Mouse (Mus musculus) midbrain, embryonic 16.5 days (tissue): Measurements from ENCODE around the gene Arhgef3. TPM values are rescaled to one million over a fixed set of nuclear protein-coding genes. Genes with fewer than 3 reads are reported as not detected.

Experiments used
- ATAC-seq: fragments of 200-750 bp; cut with Nextera tagmentation; 2 replicates; pipeline ENCODE4 v1.8.0; 2017; ENCODE audit warnings: moderate TSS enrichment
- H3K27ac ChIP-seq: fragments of 300-500 bp; sonication (generic); 2 replicates; pipeline ENCODE4 v1.5.1; 2014; ENCODE audit warnings: mild to moderate bottlenecking, low read length, mixed read lengths
- H3K27me3 ChIP-seq: fragments of 300-500 bp; sonication (generic); 2 replicates; pipeline ENCODE4 v1.6.1; 2014; ENCODE audit warnings: low read depth, low read length, mixed read lengths; ENCODE audit not compliant: control insufficient read depth, insufficient read depth
- H3K36me3 ChIP-seq: fragments of 300-500 bp; sonication (generic); 2 replicates; pipeline ENCODE4 v1.6.1; 2014; ENCODE audit warnings: mild to moderate bottlenecking, low read length, moderate library complexity, mixed read lengths; ENCODE audit not compliant: control insufficient read depth, insufficient read depth
- H3K4me1 ChIP-seq: fragments of 300-500 bp; sonication (generic); 2 replicates; pipeline ENCODE4 v1.6.1; 2014; ENCODE audit warnings: mild to moderate bottlenecking, low read length, mixed read lengths; ENCODE audit not compliant: control insufficient read depth, insufficient read depth
- H3K4me2 ChIP-seq: fragments of 300-500 bp; sonication (generic); 2 replicates; pipeline ENCODE4 v1.6.1; 2014; ENCODE audit warnings: mild to moderate bottlenecking, low read length, mixed read lengths
- H3K4me3 ChIP-seq: fragments of 300-500 bp; sonication (generic); 2 replicates; pipeline ENCODE4 v1.5.1; 2014; ENCODE audit warnings: low read depth, mild to moderate bottlenecking, low read length, moderate library complexity, mixed read lengths
- H3K9ac ChIP-seq: fragments of 300-500 bp; sonication (generic); 2 replicates; pipeline ENCODE4 v1.6.1; 2014; ENCODE audit warnings: low read depth, low read length, mixed read lengths
- H3K9me3 ChIP-seq: fragments of 300-500 bp; sonication (generic); replicated peaks from 2 replicates; pipeline ENCODE4 v1.6.1; 2014; ENCODE audit warnings: mild to moderate bottlenecking, low read length, mixed read lengths; ENCODE audit not compliant: control insufficient read depth, poor library complexity, severe bottlenecking
- WGBS: fragments of 180-500 bp; shearing (Covaris S2); extraction: QIAGEN DNeasy Blood & Tissue Kit; methylation state at CpG from one replicate; pipeline ENCODE4 v1.1.7; 2014; 5-methylcytosine and 5-hydroxymethylcytosine counted together
- microRNA-seq: library from miRNA; unstranded; fragments of <30 nt; microRNA quantifications from one replicate; pipeline ENCODE4, GENCODE M21; 2017
- polyA plus RNA-seq: library from polyadenylated mRNA; unstranded; fragments of >200 nt; fragmentation: Nextera tagmentation; extraction: Ambion mirVana; gene quantifications from 2 replicates; pipeline ENCODE4 v1.2.1, GENCODE M21; 2015

The Arhgef3 gene
- polyA plus RNA-seq, 1 experiment from 2014 or later, result 10.8 TPM

- H3K27ac ChIP-seq, result no peak overlapping the region
- no peaks in the 10 kb centered on the region; the same call in 1 of the 2 replicates for H3K4me1 ChIP-seq
- no peak for ATAC-seq
- H3K4me2 ChIP-seq, result no peak overlapping the region
- no peaks in the 10 kb centered on the region for H3K9me3 ChIP-seq
- WGBS, result 91% methylated on average over 3 of the region's 3 CpGs
- H3K36me3 ChIP-seq, result peaks cover 9% of the 10 kb centered on the region; the same call in 1 of the 2 replicates
- H3K9ac ChIP-seq, result no peak overlapping the region
- no peaks in the 10 kb centered on the region for H3K27me3 ChIP-seq
- H3K4me3 ChIP-seq, result no peak overlapping the region
These were observed 322.1 kb downstream of the Arhgef3 start for GRCm38 (mm10) chr14:27436826-27437225.

DNA sequence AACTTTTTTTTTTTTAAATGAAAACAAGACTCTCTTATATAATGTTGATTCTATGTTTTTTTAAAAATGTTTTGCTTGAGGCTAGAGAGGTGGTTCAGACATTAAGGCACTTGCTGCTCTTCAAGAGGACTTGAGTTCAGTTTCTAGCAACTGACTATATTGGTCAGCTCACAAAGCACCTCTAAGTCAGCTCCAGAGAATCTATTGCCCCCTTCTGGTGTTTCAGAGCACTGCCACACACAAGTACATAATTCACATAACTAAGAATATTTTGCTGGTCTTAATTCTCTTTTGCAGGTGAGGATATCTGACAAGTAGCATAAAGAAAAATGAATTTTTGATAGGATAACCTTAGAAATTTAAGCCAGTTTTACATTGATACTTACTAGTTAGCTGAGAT is 326.2 kb downstream of the Arhgef3 start:
- H3K4me2 ChIP-seq, result no peak overlapping the region
- H3K27me3 ChIP-seq, result no peaks in the 10 kb centered on the region
- H3K9me3 ChIP-seq, result no peaks in the 10 kb centered on the region
- H3K4me3 ChIP-seq, result no peak overlapping the region
- no peak overlapping the region for H3K27ac ChIP-seq
- H3K36me3 ChIP-seq, result peaks cover 14% of the 10 kb centered on the region
- ATAC-seq, result no peak
- H3K9ac ChIP-seq, result no peak overlapping the region
- H3K4me1 ChIP-seq, result no peaks in the 10 kb centered on the region; the same call in 1 of the 2 replicates

DNA sequence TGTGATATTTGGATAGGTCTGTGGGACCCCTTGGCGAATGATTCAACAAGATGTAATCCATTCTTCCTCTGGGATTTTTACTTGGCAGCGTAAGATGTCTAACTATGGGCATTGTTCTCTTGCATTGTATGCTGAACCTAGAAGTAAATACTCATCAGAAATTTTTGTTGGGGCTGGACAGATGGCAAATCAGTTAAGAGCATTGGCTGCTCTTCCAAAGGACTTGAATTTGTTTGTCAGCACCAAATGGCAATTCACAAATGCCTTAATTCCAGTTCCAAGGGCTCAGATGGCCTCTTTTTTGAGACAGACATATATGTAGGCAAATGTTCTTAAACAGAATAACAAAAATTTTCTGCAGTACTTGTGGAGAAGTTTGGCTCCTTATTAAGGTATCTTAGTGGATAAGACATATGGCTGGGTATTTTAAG is 330.2 kb downstream of the Arhgef3 start:
- 72% methylated on average over 2 of the region's 2 CpGs for WGBS

GRCm38 (mm10) chr14:27446963-27447362 is 332.3 kb downstream of the Arhgef3 start:
- H3K4me3 ChIP-seq, result no peak overlapping the region
- no peak overlapping the region for H3K4me2 ChIP-seq
- no peak overlapping the region for H3K9ac ChIP-seq
- WGBS, result 88% methylated on average over 4 of the region's 4 CpGs
- H3K4me1 ChIP-seq, result no peaks in the 10 kb centered on the region
- H3K27me3 ChIP-seq, result no peaks in the 10 kb centered on the region
- ATAC-seq, result no peak
- H3K36me3 ChIP-seq, result peaks cover 16% of the 10 kb centered on the region
- H3K27ac ChIP-seq, result no peak overlapping the region
- no peaks in the 10 kb centered on the region for H3K9me3 ChIP-seq

More for the DNA sequence above, 330.2 kb downstream of the Arhgef3 start:
- no peak for ATAC-seq
- no peak overlapping the region for H3K4me3 ChIP-seq
- no peak overlapping the region for H3K27ac ChIP-seq
- no peak overlapping the region for H3K4me2 ChIP-seq
- H3K36me3 ChIP-seq, result peaks cover 18% of the 10 kb centered on the region
- no peak overlapping the region for H3K9ac ChIP-seq
- H3K4me1 ChIP-seq, result no peaks in the 10 kb centered on the region
- no peaks in the 10 kb centered on the region for H3K27me3 ChIP-seq
- no peaks in the 10 kb centered on the region for H3K9me3 ChIP-seq

Small RNA genes lying within 50 kb of the gene (microRNA-seq; reads per million reads assigned to microRNA genes)
- not detected for gene Gm23633

Other genes starting within 250 kb of the Arhgef3 start
- 0.16 TPM in 1 of 2 replicates, not detected in the other for gene Asb14, start 220.3 kb upstream of the Arhgef3 start, polyA plus RNA-seq
- 56.1 and 61.3 TPM in 2 replicates for gene Appl1, start 143.7 kb upstream of the Arhgef3 start, polyA plus RNA-seq
- 0.19 TPM in 1 of 2 replicates, not detected in the other for gene Hesx1, start 120.5 kb upstream of the Arhgef3 start, polyA plus RNA-seq
- gene Il17rd, start 76.0 kb upstream of the Arhgef3 start, polyA plus RNA-seq, result 1.9 and 2.3 TPM in 2 replicates